Comparison of ENCODE assay signal across 8 mouse cellular contexts in genomic region chr16:8424971-8425330, GRCm38 (mm10). TPM values are rescaled to one million over a fixed set of nuclear protein-coding genes. Genes with fewer than 3 reads are reported as not detected.
DNase-seq lines count a peak whose midpoint lies in the region; ATAC-seq and TF ChIP-seq lines count a peak whose summit lies in the region.
"Had no signal": no experiment of that assay in that cellular context is flagged by ENCODE, and none has a peak within 500 bp of the region (broad histone marks: within the 10 kb centered on the region; RNA-seq: fewer than 3 reads in every experiment).

Gene Tmem114 (minus strand): TSS chr16:8425136.

- no peaks in the 10 kb centered on the region for H3K4me1 ChIP-seq in cortical plate, adult 2 months (ENCODE audit: control insufficient read depth, insufficient read depth, low read length)
- peaks cover 11% of the 10 kb centered on the region for H3K4me1 ChIP-seq in hindbrain, embryonic 10.5 days (replicated peaks)
- peaks cover 12% of the 10 kb centered on the region for H3K4me1 ChIP-seq in limb, embryonic 15.5 days
- H3K4me1 ChIP-seq in olfactory bulb, adult 2 months (ENCODE audit: control insufficient read depth, insufficient read depth, low read length): peaks cover 16% of the 10 kb centered on the region

- TF ChIP-seq POLR2A in cortical plate, adult 2 months (IDR thresholded peaks at IDR 0.05; ENCODE audit: extremely low read depth, insufficient read depth, low read length): no peak
- no peak for TF ChIP-seq POLR2A in olfactory bulb, adult 2 months (IDR thresholded peaks at IDR 0.05; ENCODE audit: insufficient read depth, low read depth, low read length)

- H3K4me3 ChIP-seq in cortical plate, adult 2 months (ENCODE audit: insufficient read depth, low read length): peak within 1 kb of the TSS; percentile 17
- H3K4me3 ChIP-seq in hindbrain, embryonic 10.5 days: peak within 1 kb of the TSS; percentile 45
- peak within 1 kb of the TSS; percentile 36 for H3K4me3 ChIP-seq in limb, embryonic 15.5 days
- H3K4me3 ChIP-seq in olfactory bulb, adult 2 months (ENCODE audit: insufficient read depth, low read depth, low read length): peak within 1 kb of the TSS; percentile 40

- peaks cover 66% of the 10 kb centered on the region for H3K27me3 ChIP-seq in hindbrain, embryonic 10.5 days (ENCODE audit: insufficient read depth, poor library complexity, severe bottlenecking)
- H3K27me3 ChIP-seq in limb, embryonic 15.5 days: peaks cover 56% of the 10 kb centered on the region

- WGBS in hindbrain, embryonic 10.5 days: under 1% methylated on average over 16 of the region's 16 CpGs
- WGBS in limb, embryonic 15.5 days: under 1% methylated on average over 16 of the region's 16 CpGs
- WGBS in olfactory bulb, adult 2 months: 2% methylated on average over 16 of the region's 16 CpGs

- TF ChIP-seq CTCF in cortical plate, adult 2 months (IDR thresholded peaks at IDR 0.05; ENCODE audit: extremely low read depth, insufficient read depth, low read length): no peak
- no peak for TF ChIP-seq CTCF in olfactory bulb, adult 2 months (IDR thresholded peaks at IDR 0.05; ENCODE audit: insufficient read depth, low read depth, low read length)

- H3K4me2 ChIP-seq in limb, embryonic 15.5 days: peak within 1 kb of the TSS; percentile 61

- no peaks in the 10 kb centered on the region for H3K36me3 ChIP-seq in hindbrain, embryonic 10.5 days
- no peaks in the 10 kb centered on the region for H3K36me3 ChIP-seq in limb, embryonic 15.5 days

- ATAC-seq in limb, embryonic 15.5 days (ENCODE audit: insufficient number of reproducible peaks, low FRiP score, low TSS enrichment, low read depth): no peak

- H3K27ac ChIP-seq in cortical plate, adult 2 months (ENCODE audit: insufficient read depth, low read length): no peak within 1 kb of the TSS
- H3K27ac ChIP-seq in hindbrain, embryonic 10.5 days: no peak within 1 kb of the TSS
- no peak within 1 kb of the TSS for H3K27ac ChIP-seq in limb, embryonic 15.5 days
- H3K27ac ChIP-seq in olfactory bulb, adult 2 months (ENCODE audit: insufficient read depth, low read depth, low read length): no peak within 1 kb of the TSS
- H3K27ac ChIP-seq: macrophage had no signal

- no peaks in the 10 kb centered on the region for H3K9me3 ChIP-seq in hindbrain, embryonic 10.5 days
- no peaks in the 10 kb centered on the region for H3K9me3 ChIP-seq in limb, embryonic 15.5 days

- DNase-seq in ovary, adult 18-20 months (ENCODE audit: low spot score): peak; percentile 45
- no peak for DNase-seq in ovary, postnatal 10 days (ENCODE audit: low spot score)
- peak; percentile 26 for DNase-seq in hindbrain, embryonic 10.5 days (ENCODE audit: low spot score)
- DNase-seq in right cerebral cortex, postnatal 4 days: no peak

- peak within 1 kb of the TSS; percentile 18; the same call in 1 of the 2 replicates for H3K9ac ChIP-seq in limb, embryonic 15.5 days

RNA-seq across cellular contexts. Expression of gene Tmem114, which starts in this region (rescaled TPM):
- 1.5 and 2.2 TPM in 2 replicates for polyA plus RNA-seq in cortical plate, adult 2 months (2012; rRNA removed)
- polyA plus RNA-seq in hindbrain, embryonic 10.5 days (2016; fragmentation: Nextera tagmentation; extraction: Ambion mirVana): 0.19 TPM in 1 of 2 replicates, not detected in the other
- 0.12 TPM in 1 of 2 replicates, not detected in the other for polyA plus RNA-seq in limb, embryonic 15.5 days (2015; fragmentation: Nextera tagmentation; extraction: Ambion mirVana)
- polyA plus RNA-seq in olfactory bulb, adult 2 months (2012; ENCODE audit: insufficient read depth, insufficient read length, low replicate concordance, missing spikeins): not detected in 2 replicates
- polyA plus RNA-seq: macrophage had no signal

Comparison
In these comparisons a context has a peak if more than half of its experiments do, and no peak if none do; other contexts are left out.
1. Peak in DNase-seq and H3K4me3 ChIP-seq in hindbrain, embryonic 10.5 days; RNA of the gene not detected or under 1 TPM.